Mouse (Mus musculus) embryonic facial prominence, embryonic 13.5 days (tissue): Measurements from ENCODE around the gene Pdlim7. TPM values are rescaled to one million over a fixed set of nuclear protein-coding genes. Genes with fewer than 3 reads are reported as not detected.

ENCODE experiments used
- ATAC-seq: fragments of 200-750 bp; cut with Nextera tagmentation; 2 replicates; pipeline ENCODE4 v1.8.0; 2017; ENCODE audit warnings: low read depth; ENCODE audit not compliant: insufficient number of reproducible peaks, insufficient read depth, low FRiP score, low TSS enrichment
- H3K27ac ChIP-seq: fragments of 300-500 bp; sonication (generic); 2 replicates; pipeline ENCODE4 v1.5.1; 2015; ENCODE audit warnings: moderate library complexity, mild to moderate bottlenecking, inconsistent platforms
- H3K27me3 ChIP-seq: fragments of 300-500 bp; sonication (generic); 2 replicates; pipeline ENCODE4 v1.6.1; 2015; ENCODE audit warnings: mild to moderate bottlenecking, inconsistent platforms
- H3K36me3 ChIP-seq: fragments of 300-500 bp; sonication (generic); 2 replicates; pipeline ENCODE4 v1.6.1; 2015; ENCODE audit warnings: mild to moderate bottlenecking, inconsistent platforms
- H3K4me1 ChIP-seq: fragments of 300-500 bp; sonication (generic); 2 replicates; pipeline ENCODE4 v1.6.1; 2015; ENCODE audit warnings: inconsistent platforms
- H3K4me2 ChIP-seq: fragments of 300-500 bp; sonication (generic); 2 replicates; pipeline ENCODE4 v1.6.1; 2015; ENCODE audit warnings: moderate library complexity, mild to moderate bottlenecking, inconsistent platforms
- H3K4me3 ChIP-seq: fragments of 300-500 bp; sonication (generic); 2 replicates; pipeline ENCODE4 v1.5.1; 2015; ENCODE audit warnings: mild to moderate bottlenecking, inconsistent platforms
- H3K9ac ChIP-seq: fragments of 300-500 bp; sonication (generic); 2 replicates; pipeline ENCODE4 v1.6.1; 2015; ENCODE audit warnings: mild to moderate bottlenecking, inconsistent platforms
- H3K9me3 ChIP-seq: fragments of 300-500 bp; sonication (generic); 2 replicates; pipeline ENCODE4 v1.6.1; 2016; ENCODE audit warnings: inconsistent platforms
- WGBS: fragments of 180-500 bp; shearing (Covaris S2); methylation state at CpG from one replicate; pipeline ENCODE4 v1.1.7; 2015; ENCODE audit warnings: mixed read lengths; 5-methylcytosine and 5-hydroxymethylcytosine counted together
- polyA plus RNA-seq: library from polyadenylated mRNA; unstranded; fragments of >200 nt; fragmentation: Nextera tagmentation; extraction: Ambion mirVana; gene quantifications from 2 replicates; pipeline ENCODE4 v1.2.1, GENCODE M21; 2015

Pdlim7 gene
- polyA plus RNA-seq, 1 experiment from 2014 or later = 119 TPM

GRCm38 (mm10) chr13:55472132-55473022 is 41.1 kb downstream of the Pdlim7 start:
- Histone ChIP-seq H3K9ac (peak overlapping the region; percentile 82), H3K4me2 (peak overlapping the region; percentile 100), H3K4me1 (peaks cover 54% of the 10 kb centered on the region), H3K36me3 (peaks cover 37% of the 10 kb centered on the region), H3K4me3 (peak overlapping the region; percentile 60), H3K9me3 (no peaks in the 10 kb centered on the region), H3K27ac (peak overlapping the region; percentile 78), H3K27me3 (no peaks in the 10 kb centered on the region; the same call in 1 of the 2 replicates)
- under 1% methylated on average over 97 of the region's 103 CpGs for WGBS
- ATAC-seq = peak; percentile 21

- H3K4me1 ChIP-seq = peaks cover 56% of the 10 kb centered on the region
Observed at GRCm38 (mm10) chr13:55471819-55472131, 41.7 kb downstream of the Pdlim7 start.

GRCm38 (mm10) chr13:55471156-55471818 is 42.2 kb downstream of the Pdlim7 start:
- H3K9ac ChIP-seq = peak overlapping the region; percentile 82
- H3K4me1 ChIP-seq = peaks cover 56% of the 10 kb centered on the region
- ATAC-seq = peak; percentile 56
- H3K27ac ChIP-seq = peak overlapping the region; percentile 78
- no peaks in the 10 kb centered on the region; the same call in 1 of the 2 replicates for H3K27me3 ChIP-seq
- peak overlapping the region; percentile 60 for H3K4me3 ChIP-seq
- 1% methylated on average over 54 of the region's 54 CpGs for WGBS
- H3K36me3 ChIP-seq = peaks cover 26% of the 10 kb centered on the region
- H3K4me2 ChIP-seq = peak overlapping the region; percentile 100
- H3K9me3 ChIP-seq = no peaks in the 10 kb centered on the region

More at GRCm38 (mm10) chr13:55471819-55472131, 41.7 kb downstream of the Pdlim7 start:
- no peaks in the 10 kb centered on the region; the same call in 1 of the 2 replicates for H3K27me3 ChIP-seq
- under 1% methylated on average over 30 of the region's 31 CpGs for WGBS
- no peaks in the 10 kb centered on the region for H3K9me3 ChIP-seq
- 0 out of 2 replicates have a peak, but pooled peaks have one; percentile 0 for ATAC-seq
- peak overlapping the region; percentile 60 for H3K4me3 ChIP-seq
- peak overlapping the region; percentile 78 for H3K27ac ChIP-seq
- H3K4me2 ChIP-seq = peak overlapping the region; percentile 100
- H3K9ac ChIP-seq = peak overlapping the region; percentile 82
- peaks cover 31% of the 10 kb centered on the region for H3K36me3 ChIP-seq

GRCm38 (mm10) chr13:55470372-55470771 is 43.1 kb downstream of the Pdlim7 start:
- Histone ChIP-seq H3K36me3 (peaks cover 17% of the 10 kb centered on the region), H3K9ac (peak overlapping the region; percentile 82; the same call in 1 of the 2 replicates), H3K4me2 (no peak overlapping the region), H3K27me3 (no peaks in the 10 kb centered on the region; the same call in 1 of the 2 replicates), H3K9me3 (no peaks in the 10 kb centered on the region), H3K4me1 (peaks cover 65% of the 10 kb centered on the region), H3K27ac (no peak overlapping the region), H3K4me3 (no peak overlapping the region)
- 60% methylated on average over 9 of the region's 9 CpGs for WGBS
- ATAC-seq = no peak

GRCm38 (mm10) chr13:55468851-55469560 is 44.5 kb downstream of the Pdlim7 start:
- no peak for ATAC-seq
- H3K4me1 ChIP-seq = peaks cover 61% of the 10 kb centered on the region
- H3K9ac ChIP-seq = no peak overlapping the region
- no peak overlapping the region for H3K4me2 ChIP-seq
- H3K4me3 ChIP-seq = no peak overlapping the region
- H3K27ac ChIP-seq = no peak overlapping the region
- H3K27me3 ChIP-seq = no peaks in the 10 kb centered on the region; the same call in 1 of the 2 replicates
- H3K9me3 ChIP-seq = no peaks in the 10 kb centered on the region
- H3K36me3 ChIP-seq = peaks cover 3% of the 10 kb centered on the region
- WGBS = 49% methylated on average over 13 of the region's 13 CpGs

- WGBS = 76% methylated on average over 5 of the region's 5 CpGs
- peak overlapping the region; percentile 44; the same call in 1 of the 2 replicates for H3K9ac ChIP-seq
- no peak overlapping the region for H3K27ac ChIP-seq
- ATAC-seq = no peak
- no peaks in the 10 kb centered on the region for H3K9me3 ChIP-seq
- H3K4me2 ChIP-seq = no peak overlapping the region; the same call in 1 of the 2 replicates
- peaks cover 14% of the 10 kb centered on the region for H3K36me3 ChIP-seq
- no peaks in the 10 kb centered on the region for H3K27me3 ChIP-seq
- no peak overlapping the region for H3K4me3 ChIP-seq
- peaks cover 46% of the 10 kb centered on the region for H3K4me1 ChIP-seq
Observed at GRCm38 (mm10) chr13:55465830-55466440, 47.5 kb downstream of the Pdlim7 start.

GRCm38 (mm10) chr13:55465184-55465583 is 48.3 kb downstream of the Pdlim7 start:
- ATAC-seq = no peak
- peak overlapping the region; percentile 75 for H3K4me3 ChIP-seq

GRCm38 (mm10) chr13:55464027-55464884 is 49.2 kb downstream of the Pdlim7 start, which contains the start of gene Prr7:
Prr7 (plus strand) TSS chr13:55464267.
- Histone ChIP-seq H3K4me3 (peak within 1 kb of the TSS; percentile 75), H3K9me3 (no peaks in the 10 kb centered on the region), H3K4me2 (peak within 1 kb of the TSS; percentile 89), H3K27me3 (no peaks in the 10 kb centered on the region), H3K36me3 (peaks cover 30% of the 10 kb centered on the region), H3K4me1 (peaks cover 36% of the 10 kb centered on the region), H3K27ac (peak within 1 kb of the TSS; percentile 86), H3K9ac (peak within 1 kb of the TSS; percentile 85)
- under 1% methylated on average over 71 of the region's 84 CpGs for WGBS
- peak; percentile 75 for ATAC-seq

More at GRCm38 (mm10) chr13:55465184-55465583, 48.3 kb downstream of the Pdlim7 start:
- Histone ChIP-seq H3K27me3 (no peaks in the 10 kb centered on the region), H3K27ac (peak overlapping the region; percentile 86; the same call in 1 of the 2 replicates), H3K9me3 (no peaks in the 10 kb centered on the region), H3K4me1 (peaks cover 38% of the 10 kb centered on the region), H3K4me2 (peak overlapping the region; percentile 89), H3K36me3 (peaks cover 21% of the 10 kb centered on the region), H3K9ac (peak overlapping the region; percentile 85)
- WGBS = 17% methylated on average over 3 of the region's 3 CpGs

GRCm38 (mm10) chr13:55463399-55464026 is 50.0 kb downstream of the Pdlim7 start:
- Histone ChIP-seq H3K9ac (peak overlapping the region; percentile 85), H3K4me2 (peak overlapping the region; percentile 89), H3K27ac (peak overlapping the region; percentile 5; the same call in 1 of the 2 replicates), H3K9me3 (no peaks in the 10 kb centered on the region), H3K36me3 (peaks cover 38% of the 10 kb centered on the region), H3K4me1 (peaks cover 31% of the 10 kb centered on the region), H3K27me3 (no peaks in the 10 kb centered on the region), H3K4me3 (peak overlapping the region; percentile 75)
- ATAC-seq = no peak
- WGBS = 10% methylated on average over 14 of the region's 14 CpGs

- Histone ChIP-seq H3K4me2 (no peak overlapping the region), H3K27ac (no peak overlapping the region), H3K9me3 (no peaks in the 10 kb centered on the region), H3K27me3 (no peaks in the 10 kb centered on the region), H3K9ac (no peak overlapping the region), H3K36me3 (peaks cover 43% of the 10 kb centered on the region), H3K4me1 (peaks cover 31% of the 10 kb centered on the region), H3K4me3 (0 out of 2 replicates have a peak overlapping the region, but pooled peaks have one; percentile 75)
- WGBS = 49% methylated on average over 2 of the region's 2 CpGs
- no peak for ATAC-seq
Observed at GRCm38 (mm10) chr13:55462965-55463364, 50.5 kb downstream of the Pdlim7 start.
